Mouse (Mus musculus) cerebellum, postnatal 10 days (tissue): Measurements from ENCODE around the gene Cpvl.

Source experiments
- DNase-seq, 2 experiments: peaks; one replicate each; pipeline ENCODE4 v3.0.0; 2021; ENCODE audit warnings: mixed read lengths in 2 of 2

Cpvl gene

GRCm38 (mm10) chr6:53971729-53972128 lies 6.7 kb downstream of the Cpvl start:
- DNase-seq, result peak; percentile 85

GRCm38 (mm10) chr6:53969081-53969480 lies 9.4 kb downstream of the Cpvl start:
- peak; percentile 45 to 55 for DNase-seq

GRCm38 (mm10) chr6:53968550-53968949 lies 9.9 kb downstream of the Cpvl start:
- DNase-seq, result peak; percentile 57 to 59

GRCm38 (mm10) chr6:53966595-53966994 lies 11.9 kb downstream of the Cpvl start:
- no peak for DNase-seq

- DNase-seq, result no peak
Measured at GRCm38 (mm10) chr6:53965900-53966299, 12.6 kb downstream of the Cpvl start.

GRCm38 (mm10) chr6:53963906-53964496 lies 14.5 kb downstream of the Cpvl start:
- no peak for DNase-seq

GRCm38 (mm10) chr6:53962006-53962405 lies 16.5 kb downstream of the Cpvl start:
- DNase-seq, result peak; percentile 30 to 49

- no peak for DNase-seq
Measured at GRCm38 (mm10) chr6:53959826-53960225, 18.6 kb downstream of the Cpvl start.

GRCm38 (mm10) chr6:53958321-53958720 lies 20.1 kb downstream of the Cpvl start:
- DNase-seq, result peak; percentile 93 to 94

- no peak for DNase-seq
Measured at GRCm38 (mm10) chr6:53956513-53956912, 22.0 kb downstream of the Cpvl start.

GRCm38 (mm10) chr6:53955846-53956245 lies 22.6 kb downstream of the Cpvl start:
- DNase-seq, result no peak

- DNase-seq, result no peak
Measured at GRCm38 (mm10) chr6:53955271-53955670, 23.2 kb downstream of the Cpvl start.

- peak; percentile 41 to 58 for DNase-seq
Measured at GRCm38 (mm10) chr6:53954106-53954505, 24.4 kb downstream of the Cpvl start.

GRCm38 (mm10) chr6:53953348-53953747 lies 25.1 kb downstream of the Cpvl start:
- no peak for DNase-seq

- no peak for DNase-seq
Measured at GRCm38 (mm10) chr6:53951421-53951820, 27.1 kb downstream of the Cpvl start.

GRCm38 (mm10) chr6:53950876-53951275 lies 27.6 kb downstream of the Cpvl start:
- no peak for DNase-seq

GRCm38 (mm10) chr6:53948388-53949035 lies 30.0 kb downstream of the Cpvl start:
- no peak for DNase-seq

GRCm38 (mm10) chr6:53944887-53945286 lies 33.6 kb downstream of the Cpvl start:
- no peak for DNase-seq

- DNase-seq, result no peak
Measured at GRCm38 (mm10) chr6:53944417-53944816, 34.1 kb downstream of the Cpvl start.

GRCm38 (mm10) chr6:53942190-53942831 lies 36.2 kb downstream of the Cpvl start:
- DNase-seq, result no peak

- no peak for DNase-seq
Measured at GRCm38 (mm10) chr6:53939752-53940151, 38.7 kb downstream of the Cpvl start.

- no peak for DNase-seq
Measured at GRCm38 (mm10) chr6:53938942-53939341, 39.5 kb downstream of the Cpvl start.

- no peak for DNase-seq
Measured at GRCm38 (mm10) chr6:53937143-53938134, 41.0 kb downstream of the Cpvl start.
